Mouse (Mus musculus) MEL (cell line): ENCODE measurements at regions not wholly inside any gene's neighbourhood (a gene's known extent, or its start where the extent isn't known, plus 50 kb on each side); places are given as distances from the start of the nearest gene placed in this dataset.

Source experiments
- CTCF ChIP-seq, 3 experiments: IDR thresholded peaks in 2 of 3; conservative IDR thresholded peaks in 1 of 3; 2 replicates each; pipeline ENCODE4 v1.5.1; 2011 to 2012; ENCODE audit warnings: low read length in 3 of 3, low read depth in 2 of 3, mild to moderate bottlenecking in 2 of 3, improper control_type of control experiment in 1 of 3, inconsistent platforms in 1 of 3, mixed read lengths in 1 of 3, moderate library complexity in 1 of 3; ENCODE audit not compliant: control insufficient read depth in 1 of 3, insufficient read depth in 1 of 3, poor library complexity in 1 of 3, severe bottlenecking in 1 of 3
- EP300 ChIP-seq, 2 experiments: IDR thresholded peaks; 2 replicates each; pipeline ENCODE4 v1.6.1; 2011; ENCODE audit warnings: improper control_type of control experiment in 2 of 2, low read length in 2 of 2, low read depth in 1 of 2, mild to moderate bottlenecking in 1 of 2
- MAFK ChIP-seq: IDR thresholded peaks from 2 replicates; pipeline ENCODE4 v1.6.1; 2011; ENCODE audit warnings: low read depth, mild to moderate bottlenecking, low read length, improper control_type of control experiment, borderline replicate concordance
- POLR2A ChIP-seq, 2 experiments: IDR thresholded peaks; 2 replicates each; pipeline ENCODE4 v1.6.1; 2011 to 2012; ENCODE audit warnings: low read length in 2 of 2, mild to moderate bottlenecking in 2 of 2, control low read depth in 1 of 2, improper control_type of control experiment in 1 of 2, low read depth in 1 of 2, moderate library complexity in 1 of 2; ENCODE audit not compliant: control insufficient read depth in 1 of 2, insufficient read depth in 1 of 2, poor library complexity in 1 of 2
- POLR2AphosphoS2 ChIP-seq: IDR thresholded peaks from 2 replicates; pipeline ENCODE4 v1.6.1; 2011; ENCODE audit warnings: low read length, improper control_type of control experiment
- POLR2AphosphoS5 ChIP-seq: IDR thresholded peaks from 2 replicates; pipeline ENCODE4 v1.6.1; 2012; ENCODE audit warnings: low read depth, borderline replicate concordance, mild to moderate bottlenecking, inconsistent platforms, low read length, moderate library complexity, mixed read lengths
- TCF12 ChIP-seq: IDR thresholded peaks from 2 replicates; pipeline ENCODE4 v1.6.1; 2014; ENCODE audit warnings: low read depth, mild to moderate bottlenecking, inconsistent platforms, low read length, improper control_type of control experiment, moderate library complexity

DNA sequence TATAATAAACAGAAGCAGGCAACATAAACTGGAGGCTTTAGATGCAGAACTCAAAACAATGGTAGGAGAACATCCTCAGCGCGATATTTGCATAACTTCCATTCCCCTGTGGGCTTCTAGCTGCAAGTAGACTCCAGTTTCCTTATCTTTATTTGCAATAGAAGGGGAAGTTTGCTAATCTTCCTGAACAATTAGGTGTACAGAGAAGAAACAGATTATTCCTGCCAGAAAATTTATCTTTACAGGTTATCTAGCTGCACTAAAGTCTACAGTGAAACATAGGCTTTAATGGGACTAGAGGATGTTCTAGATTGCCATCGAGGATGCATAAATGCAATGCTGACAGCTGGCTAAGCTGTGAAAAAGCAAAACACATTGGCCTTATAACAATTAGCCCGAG lies 1544.0 kb downstream of the Efna5 start:
- TF ChIP-seq POLR2A (IDR thresholded peaks at IDR 0.05; ENCODE audit: control insufficient read depth in 1 of 2, insufficient read depth in 1 of 2, low read depth in 1 of 2, low read length in 2 of 2, poor library complexity in 1 of 2), result no peak
- TF ChIP-seq EP300 (IDR thresholded peaks at IDR 0.05; ENCODE audit: low read depth in 1 of 2, low read length in 2 of 2), result peak; percentile 76 to 88
- TF ChIP-seq TCF12, result peak; percentile 77
- no peak for TF ChIP-seq MAFK
- TF ChIP-seq POLR2AphosphoS5, result no peak
- no peak for TF ChIP-seq CTCF (IDR thresholded peaks at IDR 0.05 in 2 of 3, conservative IDR thresholded peaks at IDR 0.05 in 1 of 3; ENCODE audit: control insufficient read depth in 1 of 3, insufficient read depth in 1 of 3, low read depth in 2 of 3, low read length in 3 of 3, poor library complexity in 1 of 3, severe bottlenecking in 1 of 3)
- no peak for TF ChIP-seq POLR2AphosphoS2
